Mouse (Mus musculus) heart, embryonic 15.5 days (tissue): Measurements from ENCODE around the gene Abcc4. TPM values are rescaled to one million over a fixed set of nuclear protein-coding genes. Genes with fewer than 3 reads are reported as not detected.
"Not testable (repeated sequence)": the region's sequence is repeated elsewhere in the genome, so short reads cannot be mapped to it uniquely, and the experiment has no call there.

Experiments
- ATAC-seq: fragments of 200-750 bp; cut with Nextera tagmentation; replicated peaks from 2 replicates; pipeline ENCODE4 v1.8.0; 2017; ENCODE audit warnings: low read depth, moderate TSS enrichment; ENCODE audit not compliant: insufficient number of reproducible peaks, insufficient read depth, low FRiP score
- H3K27ac ChIP-seq: fragments of 300-500 bp; sonication (generic); 2 replicates; pipeline ENCODE4 v1.5.1; 2015; ENCODE audit warnings: mild to moderate bottlenecking, inconsistent platforms
- H3K27me3 ChIP-seq: fragments of 300-500 bp; sonication (generic); 2 replicates; pipeline ENCODE4 v1.6.1; 2015; ENCODE audit warnings: inconsistent platforms
- H3K36me3 ChIP-seq: fragments of 300-500 bp; sonication (generic); 2 replicates; pipeline ENCODE4 v1.6.1; 2015; ENCODE audit warnings: mild to moderate bottlenecking, inconsistent platforms
- H3K4me1 ChIP-seq: fragments of 300-500 bp; sonication (generic); replicated peaks from 2 replicates; pipeline ENCODE4 v1.6.1; 2015; ENCODE audit warnings: inconsistent platforms
- H3K4me2 ChIP-seq: fragments of 300-500 bp; sonication (generic); 2 replicates; pipeline ENCODE4 v1.6.1; 2015; ENCODE audit warnings: inconsistent platforms, mild to moderate bottlenecking, moderate library complexity
- H3K4me3 ChIP-seq: fragments of 300-500 bp; sonication (generic); 2 replicates; pipeline ENCODE4 v1.5.1; 2015; ENCODE audit warnings: mild to moderate bottlenecking, inconsistent platforms
- H3K9ac ChIP-seq: fragments of 300-500 bp; sonication (generic); 2 replicates; pipeline ENCODE4 v1.6.1; 2015; ENCODE audit warnings: mild to moderate bottlenecking, inconsistent platforms
- H3K9me3 ChIP-seq: fragments of 300-500 bp; sonication (generic); replicated peaks from 2 replicates; pipeline ENCODE4 v1.6.1; 2016; ENCODE audit warnings: inconsistent platforms
- WGBS: fragments of 180-500 bp; shearing (Covaris S2); methylation state at CpG from one replicate; pipeline ENCODE4 v1.1.7; 2015; ENCODE audit warnings: mixed read lengths; 5-methylcytosine and 5-hydroxymethylcytosine counted together
- polyA plus RNA-seq: library from polyadenylated mRNA; unstranded; fragments of >200 nt; fragmentation: Nextera tagmentation; extraction: Ambion mirVana; gene quantifications from 2 replicates; pipeline ENCODE4 v1.2.1, GENCODE M21; 2015

Gene Abcc4
- polyA plus RNA-seq, 1 experiment from 2014 or later: 1.6 TPM

- no peak overlapping the region for H3K9ac ChIP-seq
- H3K27me3 ChIP-seq: no peaks in the 10 kb centered on the region
- no peaks in the 10 kb centered on the region for H3K9me3 ChIP-seq
- H3K27ac ChIP-seq: no peak overlapping the region
- H3K4me2 ChIP-seq: no peak overlapping the region
- H3K36me3 ChIP-seq: no peaks in the 10 kb centered on the region
- no peak overlapping the region for H3K4me3 ChIP-seq
- no peak for ATAC-seq
- H3K4me1 ChIP-seq: no peaks in the 10 kb centered on the region
- 75% methylated on average over 11 of the region's 11 CpGs for WGBS
These were observed 31.3 kb downstream of the Abcc4 start for GRCm38 (mm10) chr14:118674705-118675139.

GRCm38 (mm10) chr14:118674224-118674623 lies 31.8 kb downstream of the Abcc4 start:
- Histone ChIP-seq H3K4me1 (no peaks in the 10 kb centered on the region), H3K4me3 (no peak overlapping the region), H3K9me3 (no peaks in the 10 kb centered on the region), H3K27ac (no peak overlapping the region), H3K27me3 (no peaks in the 10 kb centered on the region), H3K9ac (no peak overlapping the region), H3K36me3 (no peaks in the 10 kb centered on the region), H3K4me2 (no peak overlapping the region)
- WGBS: 60% methylated on average over 7 of the region's 7 CpGs
- ATAC-seq: no peak

- Histone ChIP-seq H3K4me2 (no peak overlapping the region), H3K4me1 (no peaks in the 10 kb centered on the region), H3K27ac (no peak overlapping the region), H3K36me3 (no peaks in the 10 kb centered on the region), H3K9ac (no peak overlapping the region), H3K27me3 (no peaks in the 10 kb centered on the region), H3K9me3 (no peaks in the 10 kb centered on the region), H3K4me3 (no peak overlapping the region)
- no peak for ATAC-seq
- 63% methylated on average over 6 of the region's 6 CpGs for WGBS
These were observed 32.5 kb downstream of the Abcc4 start for GRCm38 (mm10) chr14:118673501-118673900.

GRCm38 (mm10) chr14:118672931-118673330 lies 33.1 kb downstream of the Abcc4 start:
- not testable (repeated sequence) for H3K27me3 ChIP-seq, ATAC-seq, H3K9ac ChIP-seq, H3K36me3 ChIP-seq, H3K4me3 ChIP-seq, H3K27ac ChIP-seq, H3K9me3 ChIP-seq, H3K4me1 ChIP-seq, H3K4me2 ChIP-seq
- 88% methylated on average over 6 of the region's 6 CpGs for WGBS

GRCm38 (mm10) chr14:118667499-118667898 lies 38.5 kb downstream of the Abcc4 start:
- no peak overlapping the region for H3K4me2 ChIP-seq
- no peak overlapping the region for H3K27ac ChIP-seq
- H3K4me3 ChIP-seq: no peak overlapping the region
- no peaks in the 10 kb centered on the region for H3K9me3 ChIP-seq
- 64% methylated on average over 6 of the region's 6 CpGs for WGBS
- H3K36me3 ChIP-seq: no peaks in the 10 kb centered on the region
- no peaks in the 10 kb centered on the region for H3K4me1 ChIP-seq
- no peak overlapping the region for H3K9ac ChIP-seq
- no peak for ATAC-seq
- no peaks in the 10 kb centered on the region for H3K27me3 ChIP-seq

- no peak overlapping the region for H3K27ac ChIP-seq
- H3K9me3 ChIP-seq: no peaks in the 10 kb centered on the region
- 74% methylated on average over 7 of the region's 7 CpGs for WGBS
- H3K4me2 ChIP-seq: no peak overlapping the region
- H3K4me3 ChIP-seq: no peak overlapping the region
- no peaks in the 10 kb centered on the region for H3K36me3 ChIP-seq
- 0 out of 2 replicates have a peak, but pooled peaks cover 4% of the 10 kb centered on the region for H3K4me1 ChIP-seq
- no peak overlapping the region for H3K9ac ChIP-seq
- no peaks in the 10 kb centered on the region for H3K27me3 ChIP-seq
- no peak for ATAC-seq
These were observed 41.4 kb downstream of the Abcc4 start for GRCm38 (mm10) chr14:118664661-118665060.

- H3K4me1 ChIP-seq: 0 out of 2 replicates have a peak, but pooled peaks cover 4% of the 10 kb centered on the region
- no peaks in the 10 kb centered on the region for H3K9me3 ChIP-seq
- H3K27ac ChIP-seq: no peak overlapping the region
- ATAC-seq: no peak
- no peak overlapping the region for H3K4me2 ChIP-seq
- H3K4me3 ChIP-seq: no peak overlapping the region
- H3K9ac ChIP-seq: no peak overlapping the region
- no peaks in the 10 kb centered on the region for H3K36me3 ChIP-seq
- 82% methylated on average over 18 of the region's 18 CpGs for WGBS
- H3K27me3 ChIP-seq: no peaks in the 10 kb centered on the region
These were observed 43.3 kb downstream of the Abcc4 start for GRCm38 (mm10) chr14:118662625-118663276.

GRCm38 (mm10) chr14:118662124-118662523 lies 43.9 kb downstream of the Abcc4 start:
- 84% methylated on average over 10 of the region's 10 CpGs for WGBS
- H3K4me3 ChIP-seq: no peak overlapping the region
- no peaks in the 10 kb centered on the region for H3K9me3 ChIP-seq
- 0 out of 2 replicates have a peak, but pooled peaks cover 4% of the 10 kb centered on the region for H3K4me1 ChIP-seq
- ATAC-seq: no peak
- H3K4me2 ChIP-seq: no peak overlapping the region
- no peaks in the 10 kb centered on the region for H3K36me3 ChIP-seq
- no peaks in the 10 kb centered on the region for H3K27me3 ChIP-seq
- H3K27ac ChIP-seq: no peak overlapping the region
- no peak overlapping the region for H3K9ac ChIP-seq

- Histone ChIP-seq H3K9me3 (no peaks in the 10 kb centered on the region), H3K36me3 (no peaks in the 10 kb centered on the region), H3K27ac (no peak overlapping the region), H3K4me1 (0 out of 2 replicates have a peak, but pooled peaks cover 4% of the 10 kb centered on the region), H3K4me3 (no peak overlapping the region), H3K4me2 (no peak overlapping the region), H3K9ac (no peak overlapping the region), H3K27me3 (no peaks in the 10 kb centered on the region)
- ATAC-seq: no peak
These were observed 46.8 kb downstream of the Abcc4 start for GRCm38 (mm10) chr14:118659230-118659629.

- H3K4me3 ChIP-seq: no peak overlapping the region
- 0 out of 2 replicates have a peak, but pooled peaks cover 4% of the 10 kb centered on the region for H3K4me1 ChIP-seq
- WGBS: 81% methylated on average over 8 of the region's 8 CpGs
- H3K9me3 ChIP-seq: no peaks in the 10 kb centered on the region
- no peak overlapping the region for H3K27ac ChIP-seq
- H3K9ac ChIP-seq: no peak overlapping the region
- ATAC-seq: no peak
- H3K27me3 ChIP-seq: no peaks in the 10 kb centered on the region
- H3K4me2 ChIP-seq: no peak overlapping the region
- H3K36me3 ChIP-seq: no peaks in the 10 kb centered on the region
These were observed 47.7 kb downstream of the Abcc4 start for GRCm38 (mm10) chr14:118658328-118658692.

- no peaks in the 10 kb centered on the region for H3K27me3 ChIP-seq
- H3K9ac ChIP-seq: no peak overlapping the region
- no peak overlapping the region for H3K4me2 ChIP-seq
- no peaks in the 10 kb centered on the region for H3K36me3 ChIP-seq
- no peak overlapping the region for H3K4me3 ChIP-seq
- no peak for ATAC-seq
- 0 out of 2 replicates have a peak, but pooled peaks cover 4% of the 10 kb centered on the region for H3K4me1 ChIP-seq
- no peaks in the 10 kb centered on the region for H3K9me3 ChIP-seq
- H3K27ac ChIP-seq: no peak overlapping the region
- 70% methylated on average over 20 of the region's 20 CpGs for WGBS
These were observed 48.2 kb downstream of the Abcc4 start for GRCm38 (mm10) chr14:118657673-118658327.

GRCm38 (mm10) chr14:118657206-118657605 lies 48.8 kb downstream of the Abcc4 start:
- Histone ChIP-seq H3K9me3 (no peaks in the 10 kb centered on the region), H3K36me3 (no peaks in the 10 kb centered on the region), H3K4me2 (no peak overlapping the region), H3K9ac (no peak overlapping the region), H3K27ac (no peak overlapping the region), H3K27me3 (no peaks in the 10 kb centered on the region), H3K4me3 (no peak overlapping the region), H3K4me1 (0 out of 2 replicates have a peak, but pooled peaks cover 4% of the 10 kb centered on the region)
- WGBS: 47% methylated on average over 4 of the region's 4 CpGs
- no peak for ATAC-seq
